ENCODE assay signal across 12 mouse cellular contexts in genomic region chr13:110145019-110145418, GRCm38 (mm10).
A peak's percentile ranks its signal among the peaks of the same experiment; 100 is the strongest.
DNase-seq lines count a peak whose midpoint lies in the region; ATAC-seq lines count a peak whose summit lies in the region.
"Had no signal": no experiment of that assay in that cellular context is flagged by ENCODE, and none has a peak within 500 bp of the region (broad histone marks: within the 10 kb centered on the region; RNA-seq: fewer than 3 reads in every experiment).

No protein-coding gene starts in this region.

- H3K4me1 ChIP-seq in forebrain, embryonic 15.5 days = peaks cover 17% of the 10 kb centered on the region
- no peaks in the 10 kb centered on the region for H3K4me1 ChIP-seq in forebrain, embryonic 10.5 days
- peaks cover 4% of the 10 kb centered on the region; the same call in 1 of the 2 replicates for H3K4me1 ChIP-seq in midbrain, embryonic 11.5 days (ENCODE audit: control insufficient read depth, insufficient read depth, low read length)

- no peaks in the 10 kb centered on the region for H3K9me3 ChIP-seq in forebrain, embryonic 15.5 days
- H3K9me3 ChIP-seq in forebrain, embryonic 10.5 days = no peaks in the 10 kb centered on the region
- H3K9me3 ChIP-seq in midbrain, embryonic 11.5 days (ENCODE audit: control insufficient read depth, low read length) = no peaks in the 10 kb centered on the region

- no peaks in the 10 kb centered on the region for H3K27me3 ChIP-seq in forebrain, embryonic 15.5 days
- no peaks in the 10 kb centered on the region for H3K27me3 ChIP-seq in forebrain, embryonic 10.5 days (ENCODE audit: poor library complexity, severe bottlenecking)
- H3K27me3 ChIP-seq in midbrain, embryonic 11.5 days (ENCODE audit: control insufficient read depth, insufficient read depth, low read length) = no peaks in the 10 kb centered on the region

- peak overlapping the region; percentile 70 for H3K27ac ChIP-seq in forebrain, embryonic 15.5 days (replicated peaks)
- H3K27ac ChIP-seq in forebrain, embryonic 10.5 days = no peak overlapping the region
- no peak overlapping the region for H3K27ac ChIP-seq in midbrain, embryonic 11.5 days (ENCODE audit: low read depth, low read length)
- H3K27ac ChIP-seq: macrophage had no signal

- H3K4me3 ChIP-seq in forebrain, embryonic 15.5 days = no peak overlapping the region
- H3K4me3 ChIP-seq in forebrain, embryonic 10.5 days = no peak overlapping the region
- no peak overlapping the region for H3K4me3 ChIP-seq in midbrain, embryonic 11.5 days (ENCODE audit: low read depth, low read length)

- no peak for DNase-seq in forebrain, embryonic 10.5 days (ENCODE audit: extremely low spot score, low spot score)
- peak; percentile 9 for DNase-seq in Muller cell, postnatal 12 days (ENCODE audit: inconsistent ontology term)
- peak; percentile 90 for DNase-seq in cerebellum, adult 9-10 months
- DNase-seq in midbrain, embryonic 11.5 days (ENCODE audit: low spot score, missing footprints) = no peak
- DNase-seq in thymus, postnatal 4 days = no peak
- no peak for DNase-seq in heart, postnatal 4 days
- DNase-seq: adrenal gland, postnatal 25 days; spleen, adult 18-20 months had no signal

- peak; percentile 83 for ATAC-seq in forebrain, embryonic 15.5 days (replicated peaks)
- ATAC-seq in midbrain, embryonic 11.5 days (ENCODE audit: low FRiP score) = 0 out of 2 replicates have a peak, but pooled peaks have one; percentile 30
- no peak for ATAC-seq in activated CD4-positive, CD25-positive, alpha-beta regulatory T cell, adult 4 months

- 19% methylated on average over 8 of the region's 8 CpGs for WGBS in forebrain, embryonic 15.5 days
- 88% methylated on average over 8 of the region's 8 CpGs for WGBS in forebrain, embryonic 10.5 days
- WGBS in midbrain, embryonic 11.5 days = 70% methylated on average over 8 of the region's 8 CpGs

- no peaks in the 10 kb centered on the region for H3K36me3 ChIP-seq in forebrain, embryonic 15.5 days
- H3K36me3 ChIP-seq in forebrain, embryonic 10.5 days (replicated peaks) = no peaks in the 10 kb centered on the region
- H3K36me3 ChIP-seq in midbrain, embryonic 11.5 days (ENCODE audit: control insufficient read depth, insufficient read depth, low read length) = no peaks in the 10 kb centered on the region

- H3K4me2 ChIP-seq in forebrain, embryonic 15.5 days (replicated peaks) = no peak overlapping the region
- H3K4me2 ChIP-seq in midbrain, embryonic 11.5 days = no peak overlapping the region
- H3K4me2 ChIP-seq: liver, embryonic 11.5 days had no signal

- H3K9ac ChIP-seq in forebrain, embryonic 15.5 days (replicated peaks) = no peak overlapping the region
- H3K9ac ChIP-seq in midbrain, embryonic 11.5 days (ENCODE audit: low read length) = no peak overlapping the region

Comparison
In these comparisons a context has a peak if more than half of its experiments do, and no peak if none do; other contexts are left out.
1. DNase-seq: peak in Muller cell, postnatal 12 days (single experiment) and cerebellum, adult 9-10 months (single experiment); none in forebrain, embryonic 10.5 days (single experiment), midbrain, embryonic 11.5 days (single experiment), thymus, postnatal 4 days (single experiment) and heart, postnatal 4 days (single experiment).